Mouse (Mus musculus) G1E (cell line): ENCODE results near the gene Zfp820. TPM values are rescaled to one million over a fixed set of nuclear protein-coding genes. Genes with fewer than 3 reads are reported as not detected.
"Not testable (repeated sequence)": the region's sequence is repeated elsewhere in the genome, so short reads cannot be mapped to it uniquely, and the experiment has no call there.

Experiments used
- ATAC-seq: 2 replicates; pipeline ENCODE4 v1.8.0; 2016; ENCODE audit warnings: mild to moderate bottlenecking; ENCODE audit not compliant: insufficient number of reproducible peaks, poor library complexity, low FRiP score, severe bottlenecking; ENCODE audit errors: extremely low read depth
- DNase-seq: peaks from one replicate; pipeline ENCODE4 v3.0.0; 2012; ENCODE audit warnings: low spot score
- H3K27me3 ChIP-seq: 2 replicates; pipeline ENCODE4 v1.6.1; 2012; ENCODE audit warnings: mild to moderate bottlenecking, low read length, inconsistent platforms; ENCODE audit not compliant: insufficient read depth
- H3K36me3 ChIP-seq: replicated peaks from 2 replicates; pipeline ENCODE3; 2012; ENCODE audit warnings: mild to moderate bottlenecking, inconsistent platforms
- H3K4me1 ChIP-seq: 2 replicates; pipeline ENCODE4 v1.6.1; 2012; ENCODE audit warnings: low read depth, low read length, inconsistent platforms, mixed read lengths; ENCODE audit not compliant: insufficient read depth
- H3K4me3 ChIP-seq: 2 replicates; pipeline ENCODE4 v1.5.1; 2012; ENCODE audit warnings: low read depth, mild to moderate bottlenecking, inconsistent platforms, low read length, moderate library complexity, mixed read lengths
- H3K9me3 ChIP-seq: replicated peaks from 2 replicates; pipeline ENCODE4 v1.6.1; 2012; ENCODE audit warnings: inconsistent platforms
- CTCF ChIP-seq: IDR thresholded peaks from 2 replicates; pipeline ENCODE4 v1.5.1; 2012; ENCODE audit warnings: low read depth, low read length, inconsistent platforms, mixed read lengths
- GATA1 ChIP-seq: IDR thresholded peaks from 2 replicates; pipeline ENCODE4 v1.6.1; 2012; ENCODE audit warnings: borderline replicate concordance, low read length, inconsistent platforms, mixed read lengths
- GATA2 ChIP-seq: IDR thresholded peaks from 2 replicates; pipeline ENCODE4 v1.6.1; 2012; ENCODE audit warnings: low read depth, low read length, inconsistent platforms, borderline replicate concordance
- POLR2AphosphoS5 ChIP-seq: IDR thresholded peaks from 2 replicates; pipeline ENCODE4 v1.6.1; 2012; ENCODE audit warnings: low read depth, low read length, inconsistent platforms; ENCODE audit not compliant: insufficient replicate concordance
- TAL1 ChIP-seq: conservative IDR thresholded peaks from 2 replicates; pipeline ENCODE4 v1.6.1; 2012; ENCODE audit warnings: low read depth, low read length, inconsistent platforms, mixed read lengths
- polyA plus RNA-seq: library from polyadenylated mRNA; stranded (reverse); fragments of >175 nt; gene quantifications from 2 replicates; pipeline ENCODE4 v1.2.3, GENCODE M21; 2012
- total RNA-seq, 2 experiments: library from RNA; stranded (forward) in 1 of 2; stranded (reverse) in 1 of 2; fragments of 200-1000 nt in 1 of 2; fragments of >200 nt in 1 of 2; fragmentation: Nextera tagmentation in 1 of 2; gene quantifications; 2 replicates each; pipeline ENCODE4 v1.2.3; 2014 to 2017

Gene Zfp820
- total RNA-seq (2014; fragmentation: Nextera tagmentation), result not detected in 2 replicates
- 0.05 TPM in 1 of 2 replicates, not detected in the other for total RNA-seq (2017)
- not detected in 2 replicates for polyA plus RNA-seq

- no peaks in the 10 kb centered on the region for H3K27me3 ChIP-seq
- H3K4me3 ChIP-seq, result no peak within 1 kb of the TSS
- no peaks in the 10 kb centered on the region for H3K9me3 ChIP-seq
- no peaks in the 10 kb centered on the region for H3K4me1 ChIP-seq
- H3K36me3 ChIP-seq, result no peaks in the 10 kb centered on the region
- no peak for TF ChIP-seq CTCF
- ATAC-seq, result no peak
- no peak for DNase-seq
Measured at GRCm38 (mm10) chr17:21845545-21846321, at the start of gene Zfp820. Gene Zfp820 (minus strand): TSS chr17:21845772.

GRCm38 (mm10) chr17:21871256-21871655 is 25.7 kb upstream of the Zfp820 start:
- DNase-seq, result no peak
- Histone ChIP-seq H3K4me1 (no peaks in the 10 kb centered on the region), H3K9me3 (no peaks in the 10 kb centered on the region), H3K4me3 (no peak overlapping the region), H3K27me3 (no peaks in the 10 kb centered on the region), H3K36me3 (no peaks in the 10 kb centered on the region)
- TF ChIP-seq GATA1 (no peak), GATA2 (no peak), POLR2AphosphoS5 (no peak), CTCF (no peak), TAL1 (no peak)
- no peak for ATAC-seq

- not testable (repeated sequence) for H3K9me3 ChIP-seq, DNase-seq, H3K36me3 ChIP-seq, ATAC-seq, H3K27me3 ChIP-seq, H3K4me1 ChIP-seq, H3K4me3 ChIP-seq
Measured at GRCm38 (mm10) chr17:21846322-21846582, 680 bp upstream of the Zfp820 start.

DNA sequence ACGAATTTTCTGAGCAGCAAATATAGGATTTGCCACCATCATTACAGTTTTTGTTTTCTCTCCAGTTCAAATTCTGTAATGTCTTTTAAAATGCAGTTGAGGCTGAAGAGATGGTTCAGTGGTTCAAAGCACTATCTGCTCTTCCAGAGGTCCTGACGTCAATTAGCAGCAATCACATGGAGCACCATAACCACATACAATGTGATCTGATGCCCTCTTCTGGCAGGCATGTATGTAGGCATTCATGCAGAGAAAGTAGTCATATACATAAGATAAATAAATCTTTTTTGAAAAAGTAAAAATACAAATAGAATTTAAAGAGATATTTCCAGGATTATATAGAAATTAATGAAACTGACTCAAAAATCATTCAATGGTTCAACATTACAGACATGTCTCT is 7.1 kb downstream of the Zfp820 start:
- TF ChIP-seq GATA2 (no peak), GATA1 (no peak), TAL1 (no peak), POLR2AphosphoS5 (no peak)
- DNase-seq (no peak), ATAC-seq (no peak)
- Histone ChIP-seq H3K4me1 (no peaks in the 10 kb centered on the region), H3K36me3 (no peaks in the 10 kb centered on the region), H3K27me3 (no peaks in the 10 kb centered on the region), H3K9me3 (no peaks in the 10 kb centered on the region), H3K4me3 (no peak overlapping the region)

DNA sequence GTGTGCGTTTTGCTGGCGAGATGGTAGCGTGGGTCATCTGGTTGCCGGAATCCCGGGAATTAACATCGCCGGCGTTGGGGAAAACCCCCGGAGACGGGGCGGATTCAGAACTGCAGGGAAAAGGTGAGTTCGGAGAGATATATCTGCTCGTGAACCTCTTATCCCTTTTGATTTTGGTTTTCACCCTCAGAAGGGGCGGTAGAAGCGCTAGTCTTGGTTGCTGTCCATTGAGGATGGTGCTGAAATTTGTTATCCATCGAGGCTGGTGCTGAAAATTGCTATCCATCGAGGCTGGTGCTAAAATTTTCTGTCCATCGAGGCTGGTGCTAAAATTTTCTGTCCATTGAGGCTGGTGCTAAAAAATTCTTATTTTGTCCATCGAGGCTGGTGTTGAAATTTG is 44.2 kb downstream of the Zfp820 start:
- ATAC-seq, H3K4me1 ChIP-seq, H3K9me3 ChIP-seq, H3K36me3 ChIP-seq, H3K4me3 ChIP-seq, DNase-seq, H3K27me3 ChIP-seq: not testable (repeated sequence)

- Histone ChIP-seq H3K9me3 (no peaks in the 10 kb centered on the region), H3K36me3 (no peaks in the 10 kb centered on the region), H3K4me3 (no peak overlapping the region), H3K27me3 (no peaks in the 10 kb centered on the region), H3K4me1 (no peaks in the 10 kb centered on the region)
- no peak for ATAC-seq
- DNase-seq, result no peak
- no peak for TF ChIP-seq GATA2
- no peak for TF ChIP-seq TAL1
- TF ChIP-seq GATA1, result no peak
- no peak for TF ChIP-seq POLR2AphosphoS5
- no peak for TF ChIP-seq CTCF
Measured at GRCm38 (mm10) chr17:21792256-21792655, 53.3 kb downstream of the Zfp820 start.

GRCm38 (mm10) chr17:21770336-21770735 is 75.2 kb downstream of the Zfp820 start:
- ATAC-seq (no peak), DNase-seq (no peak)
- TF ChIP-seq TAL1 (no peak), GATA1 (no peak), POLR2AphosphoS5 (no peak), GATA2 (no peak)
- Histone ChIP-seq H3K9me3 (no peaks in the 10 kb centered on the region), H3K27me3 (no peaks in the 10 kb centered on the region), H3K36me3 (no peaks in the 10 kb centered on the region), H3K4me1 (no peaks in the 10 kb centered on the region), H3K4me3 (no peak overlapping the region)

Other genes with a start within 250 kb of the Zfp820 start
- gene Zfp983, start 195.1 kb downstream of the Zfp820 start, total RNA-seq (2014; fragmentation: Nextera tagmentation), result 14.8 and 19.3 TPM in 2 replicates
- 6.0 and 6.7 TPM in 2 replicates for gene Zfp983, start 195.1 kb downstream of the Zfp820 start, total RNA-seq (2017)
- gene Zfp983, start 195.1 kb downstream of the Zfp820 start, polyA plus RNA-seq, result 0.17 and 0.18 TPM in 2 replicates
- gene Gm10226, start 153.9 kb downstream of the Zfp820 start, total RNA-seq (2014; fragmentation: Nextera tagmentation), result 12.7 TPM in 1 of 2 replicates, not detected in the other
- gene Gm10226, start 153.9 kb downstream of the Zfp820 start, total RNA-seq (2017), result 17.8 and 19.5 TPM in 2 replicates
- gene Gm10226, start 153.9 kb downstream of the Zfp820 start, polyA plus RNA-seq, result not detected in 2 replicates
- 21.4 and 24.0 TPM in 2 replicates for gene Zfp760, start 138.0 kb downstream of the Zfp820 start, total RNA-seq (2014; fragmentation: Nextera tagmentation)
- 14.1 and 14.5 TPM in 2 replicates for gene Zfp760, start 138.0 kb downstream of the Zfp820 start, total RNA-seq (2017)
- 1.0 and 1.2 TPM in 2 replicates for gene Zfp760, start 138.0 kb downstream of the Zfp820 start, polyA plus RNA-seq
- 7.6 and 8.3 TPM in 2 replicates for gene Zfp229, start 115.0 kb downstream of the Zfp820 start, total RNA-seq (2014; fragmentation: Nextera tagmentation)
- 6.0 and 6.2 TPM in 2 replicates for gene Zfp229, start 115.0 kb downstream of the Zfp820 start, total RNA-seq (2017)
- 2.4 and 2.6 TPM in 2 replicates for gene Zfp229, start 115.0 kb downstream of the Zfp820 start, polyA plus RNA-seq
- 15.5 and 16.5 TPM in 2 replicates for gene Zfp995, start 64.2 kb upstream of the Zfp820 start, total RNA-seq (2014; fragmentation: Nextera tagmentation)
- gene Zfp995, start 64.2 kb upstream of the Zfp820 start, total RNA-seq (2017), result 4.8 and 5.6 TPM in 2 replicates
- 0.51 and 0.59 TPM in 2 replicates for gene Zfp995, start 64.2 kb upstream of the Zfp820 start, polyA plus RNA-seq
- gene Zfp942, start 116.7 kb upstream of the Zfp820 start, total RNA-seq (2014; fragmentation: Nextera tagmentation), result 72.9 and 101 TPM in 2 replicates
- gene Zfp942, start 116.7 kb upstream of the Zfp820 start, total RNA-seq (2017), result 40.8 and 44.5 TPM in 2 replicates
- gene Zfp942, start 116.7 kb upstream of the Zfp820 start, polyA plus RNA-seq, result 1.4 and 2.0 TPM in 2 replicates
- gene Zfp943, start 116.8 kb upstream of the Zfp820 start, total RNA-seq (2014; fragmentation: Nextera tagmentation), result 21.9 and 28.6 TPM in 2 replicates
- gene Zfp943, start 116.8 kb upstream of the Zfp820 start, total RNA-seq (2017), result 15.7 and 18.4 TPM in 2 replicates
- 0.36 and 0.54 TPM in 2 replicates for gene Zfp943, start 116.8 kb upstream of the Zfp820 start, polyA plus RNA-seq